Mouse (Mus musculus): Measurements from ENCODE around the gene Lamc3. TPM values are rescaled to one million over a fixed set of nuclear protein-coding genes. Genes with fewer than 3 reads are reported as not detected.

Gene Lamc3
- polyA plus RNA-seq, 1 experiment from 2014 or later = 0.41 TPM

DNA sequence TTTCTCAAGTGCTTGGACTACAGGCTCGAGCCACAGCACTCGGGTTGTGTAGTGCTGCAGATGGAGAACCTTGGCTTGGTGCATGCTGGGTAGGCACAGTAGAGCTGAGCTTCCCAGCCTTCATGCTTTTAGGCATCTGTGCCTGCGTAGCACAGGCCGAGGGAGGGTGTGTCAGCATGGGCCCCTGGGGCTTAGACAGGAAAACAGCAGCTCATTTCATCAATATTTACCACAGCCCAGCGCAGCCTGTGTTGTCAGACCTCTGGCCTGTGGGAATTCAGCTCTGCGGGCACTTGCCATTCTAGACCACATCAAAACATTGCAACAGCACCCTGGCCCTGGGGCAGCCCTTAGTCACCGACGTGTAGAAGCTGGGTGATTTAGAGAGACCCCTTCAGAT, 31.1 kb upstream of the Lamc3 start:
- Histone ChIP-seq H3K36me3 (ENCODE audit: control insufficient read depth, insufficient read depth) (no peaks in the 10 kb centered on the region), H3K4me2 (ENCODE audit: low read depth, low read length) (no peak overlapping the region), H3K4me1 (ENCODE audit: control insufficient read depth, insufficient read depth, low read length) (no peaks in the 10 kb centered on the region; the same call in none of the 2 replicates), H3K27ac (ENCODE audit: low read length) (no peak overlapping the region), H3K9me3 (replicated peaks; ENCODE audit: control insufficient read depth, low read length) (no peaks in the 10 kb centered on the region), H3K4me3 (ENCODE audit: low read length) (no peak overlapping the region), H3K9ac (ENCODE audit: low read length) (no peak overlapping the region), H3K27me3 (ENCODE audit: control insufficient read depth, insufficient read depth, low read length) (peaks cover 9% of the 10 kb centered on the region; the same call in 1 of the 2 replicates)
- ATAC-seq (replicated peaks; ENCODE audit: extremely low read depth, insufficient read depth, low FRiP score) = no peak
- 69% methylated on average over 8 of the region's 8 CpGs for WGBS

DNA sequence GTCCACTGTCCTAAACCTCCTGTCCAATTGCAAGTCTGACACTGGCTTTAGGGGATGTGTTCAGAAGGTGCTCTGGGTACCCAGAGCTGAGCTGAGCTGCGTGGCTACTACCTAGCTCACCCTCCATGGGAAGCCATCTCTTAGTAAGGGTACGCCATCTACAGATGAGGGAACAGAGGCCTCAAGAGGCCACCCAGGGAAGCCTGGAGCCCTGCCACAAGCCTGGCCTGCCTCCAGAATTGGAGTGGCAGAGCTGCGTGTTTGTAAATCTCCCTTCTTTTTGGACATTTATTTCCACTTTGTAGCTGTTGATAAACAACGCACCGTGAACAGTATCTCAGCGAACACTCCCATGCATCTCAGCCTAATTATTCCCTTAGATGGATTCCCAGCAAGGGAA, 29.9 kb upstream of the Lamc3 start:
- Histone ChIP-seq H3K4me3 (ENCODE audit: low read length) (no peak overlapping the region), H3K4me2 (ENCODE audit: low read depth, low read length) (no peak overlapping the region), H3K36me3 (ENCODE audit: control insufficient read depth, insufficient read depth) (no peaks in the 10 kb centered on the region), H3K9ac (ENCODE audit: low read length) (no peak overlapping the region), H3K27me3 (ENCODE audit: control insufficient read depth, insufficient read depth, low read length) (peaks cover 7% of the 10 kb centered on the region; the same call in 1 of the 2 replicates), H3K9me3 (replicated peaks; ENCODE audit: control insufficient read depth, low read length) (no peaks in the 10 kb centered on the region), H3K4me1 (ENCODE audit: control insufficient read depth, insufficient read depth, low read length) (no peaks in the 10 kb centered on the region; the same call in none of the 2 replicates), H3K27ac (ENCODE audit: low read length) (no peak overlapping the region)
- no peak for ATAC-seq (replicated peaks; ENCODE audit: extremely low read depth, insufficient read depth, low FRiP score)
- WGBS = 53% methylated on average over 6 of the region's 6 CpGs

DNA sequence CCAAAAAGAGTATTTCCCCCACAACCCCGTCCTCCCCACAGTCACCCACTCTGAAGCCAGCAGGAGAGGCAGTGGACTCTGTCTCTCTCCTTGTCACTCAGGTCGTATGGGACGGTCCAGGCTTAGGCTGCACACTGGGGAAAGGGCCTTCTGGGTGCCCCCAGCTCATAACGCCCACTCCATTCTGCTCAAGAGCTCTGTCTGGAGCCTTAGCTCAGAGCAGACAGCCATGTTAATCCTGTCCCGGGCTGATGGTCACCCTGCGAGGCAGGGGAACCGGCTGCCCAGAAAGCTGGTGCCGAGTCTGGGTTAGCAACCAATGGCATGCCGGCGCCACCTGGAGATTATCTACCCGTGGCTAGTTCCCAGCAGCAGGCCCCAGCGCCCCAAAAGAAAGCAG, 28.6 kb upstream of the Lamc3 start:
- no peak overlapping the region for H3K4me3 ChIP-seq (ENCODE audit: low read length)
- H3K9ac ChIP-seq (ENCODE audit: low read length) = no peak overlapping the region
- no peaks in the 10 kb centered on the region; the same call in none of the 2 replicates for H3K4me1 ChIP-seq (ENCODE audit: control insufficient read depth, insufficient read depth, low read length)
- peaks cover 7% of the 10 kb centered on the region; the same call in 1 of the 2 replicates for H3K27me3 ChIP-seq (ENCODE audit: control insufficient read depth, insufficient read depth, low read length)
- H3K36me3 ChIP-seq (ENCODE audit: control insufficient read depth, insufficient read depth) = no peaks in the 10 kb centered on the region
- no peaks in the 10 kb centered on the region for H3K9me3 ChIP-seq (replicated peaks; ENCODE audit: control insufficient read depth, low read length)
- H3K4me2 ChIP-seq (ENCODE audit: low read depth, low read length) = no peak overlapping the region
- H3K27ac ChIP-seq (ENCODE audit: low read length) = no peak overlapping the region
- WGBS = 26% methylated on average over 12 of the region's 12 CpGs
- no peak for ATAC-seq (replicated peaks; ENCODE audit: extremely low read depth, insufficient read depth, low FRiP score)

- Histone ChIP-seq H3K27ac (ENCODE audit: low read length) (no peak overlapping the region), H3K36me3 (ENCODE audit: control insufficient read depth, insufficient read depth) (no peaks in the 10 kb centered on the region), H3K9ac (ENCODE audit: low read length) (no peak overlapping the region), H3K4me3 (ENCODE audit: low read length) (no peak overlapping the region), H3K4me1 (ENCODE audit: control insufficient read depth, insufficient read depth, low read length) (no peaks in the 10 kb centered on the region), H3K4me2 (ENCODE audit: low read depth, low read length) (no peak overlapping the region), H3K27me3 (ENCODE audit: control insufficient read depth, insufficient read depth, low read length) (peaks cover 7% of the 10 kb centered on the region; the same call in 1 of the 2 replicates), H3K9me3 (replicated peaks; ENCODE audit: control insufficient read depth, low read length) (no peaks in the 10 kb centered on the region)
- WGBS = 65% methylated on average over 1 of the region's 1 CpGs
- ATAC-seq (replicated peaks; ENCODE audit: extremely low read depth, insufficient read depth, low FRiP score) = no peak
Observed at GRCm38 (mm10) chr2:31862919-31863318, 24.2 kb upstream of the Lamc3 start.

- H3K9me3 ChIP-seq (replicated peaks; ENCODE audit: control insufficient read depth, low read length) = no peaks in the 10 kb centered on the region
- H3K27me3 ChIP-seq (ENCODE audit: control insufficient read depth, insufficient read depth, low read length) = peaks cover 7% of the 10 kb centered on the region; the same call in 1 of the 2 replicates
- H3K4me3 ChIP-seq (ENCODE audit: low read length) = no peak overlapping the region
- no peak overlapping the region for H3K27ac ChIP-seq (ENCODE audit: low read length)
- no peak overlapping the region for H3K4me2 ChIP-seq (ENCODE audit: low read depth, low read length)
- no peak overlapping the region for H3K9ac ChIP-seq (ENCODE audit: low read length)
- no peaks in the 10 kb centered on the region for H3K36me3 ChIP-seq (ENCODE audit: control insufficient read depth, insufficient read depth)
- 77% methylated on average over 1 of the region's 1 CpGs for WGBS
- H3K4me1 ChIP-seq (ENCODE audit: control insufficient read depth, insufficient read depth, low read length) = no peaks in the 10 kb centered on the region
- ATAC-seq (replicated peaks; ENCODE audit: extremely low read depth, insufficient read depth, low FRiP score) = no peak
Observed at GRCm38 (mm10) chr2:31863766-31864165, 23.3 kb upstream of the Lamc3 start.

- no peaks in the 10 kb centered on the region for H3K9me3 ChIP-seq (replicated peaks; ENCODE audit: control insufficient read depth, low read length)
- no peak overlapping the region for H3K9ac ChIP-seq (ENCODE audit: low read length)
- H3K4me1 ChIP-seq (ENCODE audit: control insufficient read depth, insufficient read depth, low read length) = no peaks in the 10 kb centered on the region
- H3K27me3 ChIP-seq (ENCODE audit: control insufficient read depth, insufficient read depth, low read length) = peaks cover 1% of the 10 kb centered on the region; the same call in 1 of the 2 replicates
- no peak overlapping the region for H3K4me2 ChIP-seq (ENCODE audit: low read depth, low read length)
- WGBS = 87% methylated on average over 9 of the region's 9 CpGs
- H3K4me3 ChIP-seq (ENCODE audit: low read length) = no peak overlapping the region
- no peaks in the 10 kb centered on the region for H3K36me3 ChIP-seq (ENCODE audit: control insufficient read depth, insufficient read depth)
- no peak overlapping the region for H3K27ac ChIP-seq (ENCODE audit: low read length)
- ATAC-seq (replicated peaks; ENCODE audit: extremely low read depth, insufficient read depth, low FRiP score) = no peak
Observed at GRCm38 (mm10) chr2:31864891-31865290, 22.2 kb upstream of the Lamc3 start.

GRCm38 (mm10) chr2:31865322-31865721, 21.8 kb upstream of the Lamc3 start:
- 63% methylated on average over 4 of the region's 4 CpGs for WGBS
- ATAC-seq (replicated peaks; ENCODE audit: extremely low read depth, insufficient read depth, low FRiP score) = no peak
- Histone ChIP-seq H3K4me3 (ENCODE audit: low read length) (no peak overlapping the region), H3K4me1 (ENCODE audit: control insufficient read depth, insufficient read depth, low read length) (no peaks in the 10 kb centered on the region), H3K9ac (ENCODE audit: low read length) (no peak overlapping the region), H3K27ac (ENCODE audit: low read length) (no peak overlapping the region), H3K4me2 (ENCODE audit: low read depth, low read length) (no peak overlapping the region), H3K36me3 (ENCODE audit: control insufficient read depth, insufficient read depth) (no peaks in the 10 kb centered on the region), H3K27me3 (ENCODE audit: control insufficient read depth, insufficient read depth, low read length) (no peaks in the 10 kb centered on the region; the same call in 1 of the 2 replicates), H3K9me3 (replicated peaks; ENCODE audit: control insufficient read depth, low read length) (no peaks in the 10 kb centered on the region)

DNA sequence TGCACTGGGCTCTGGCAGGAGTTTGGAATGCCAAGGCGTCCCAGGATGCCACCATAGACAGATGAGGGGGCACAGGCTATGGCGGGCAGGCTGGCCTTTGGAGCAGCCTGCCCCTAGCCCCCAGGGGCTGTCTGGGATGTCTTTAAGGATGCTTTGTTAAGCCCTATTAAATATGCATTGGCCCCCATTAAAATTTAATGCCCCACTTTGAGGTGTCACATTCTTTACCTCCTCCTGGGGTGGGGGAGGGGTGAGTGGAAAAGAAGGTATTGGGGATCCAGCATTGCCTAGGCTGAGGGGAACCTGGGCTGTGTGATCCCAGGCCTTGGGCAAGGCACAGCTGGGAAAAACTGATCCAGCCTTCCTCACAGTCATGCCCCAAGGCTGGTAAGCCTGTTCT, 21.3 kb upstream of the Lamc3 start:
- no peak overlapping the region for H3K27ac ChIP-seq (ENCODE audit: low read length)
- ATAC-seq (replicated peaks; ENCODE audit: extremely low read depth, insufficient read depth, low FRiP score) = no peak

GRCm38 (mm10) chr2:31867773-31868537, 19.1 kb upstream of the Lamc3 start:
- H3K4me2 ChIP-seq (ENCODE audit: low read depth, low read length) = no peak overlapping the region
- H3K27ac ChIP-seq (ENCODE audit: low read length) = no peak overlapping the region
- peaks cover 4% of the 10 kb centered on the region; the same call in 1 of the 2 replicates for H3K9me3 ChIP-seq (replicated peaks; ENCODE audit: control insufficient read depth, low read length)
- WGBS = 81% methylated on average over 8 of the region's 8 CpGs
- no peaks in the 10 kb centered on the region for H3K4me1 ChIP-seq (ENCODE audit: control insufficient read depth, insufficient read depth, low read length)
- H3K9ac ChIP-seq (ENCODE audit: low read length) = no peak overlapping the region
- no peak overlapping the region for H3K4me3 ChIP-seq (ENCODE audit: low read length)
- H3K36me3 ChIP-seq (ENCODE audit: control insufficient read depth, insufficient read depth) = no peaks in the 10 kb centered on the region
- H3K27me3 ChIP-seq (ENCODE audit: control insufficient read depth, insufficient read depth, low read length) = no peaks in the 10 kb centered on the region
- ATAC-seq (replicated peaks; ENCODE audit: extremely low read depth, insufficient read depth, low FRiP score) = no peak

More for the DNA sequence above, 21.3 kb upstream of the Lamc3 start:
- Histone ChIP-seq H3K4me3 (ENCODE audit: low read length) (no peak overlapping the region), H3K9me3 (replicated peaks; ENCODE audit: control insufficient read depth, low read length) (no peaks in the 10 kb centered on the region), H3K9ac (ENCODE audit: low read length) (no peak overlapping the region), H3K27me3 (ENCODE audit: control insufficient read depth, insufficient read depth, low read length) (no peaks in the 10 kb centered on the region), H3K4me1 (ENCODE audit: control insufficient read depth, insufficient read depth, low read length) (no peaks in the 10 kb centered on the region), H3K36me3 (ENCODE audit: control insufficient read depth, insufficient read depth) (no peaks in the 10 kb centered on the region), H3K4me2 (ENCODE audit: low read depth, low read length) (no peak overlapping the region)
- WGBS = 53% methylated on average over 2 of the region's 2 CpGs
